Mouse (Mus musculus): Measurements from ENCODE around the gene Stat3.

The Stat3 gene

DNA sequence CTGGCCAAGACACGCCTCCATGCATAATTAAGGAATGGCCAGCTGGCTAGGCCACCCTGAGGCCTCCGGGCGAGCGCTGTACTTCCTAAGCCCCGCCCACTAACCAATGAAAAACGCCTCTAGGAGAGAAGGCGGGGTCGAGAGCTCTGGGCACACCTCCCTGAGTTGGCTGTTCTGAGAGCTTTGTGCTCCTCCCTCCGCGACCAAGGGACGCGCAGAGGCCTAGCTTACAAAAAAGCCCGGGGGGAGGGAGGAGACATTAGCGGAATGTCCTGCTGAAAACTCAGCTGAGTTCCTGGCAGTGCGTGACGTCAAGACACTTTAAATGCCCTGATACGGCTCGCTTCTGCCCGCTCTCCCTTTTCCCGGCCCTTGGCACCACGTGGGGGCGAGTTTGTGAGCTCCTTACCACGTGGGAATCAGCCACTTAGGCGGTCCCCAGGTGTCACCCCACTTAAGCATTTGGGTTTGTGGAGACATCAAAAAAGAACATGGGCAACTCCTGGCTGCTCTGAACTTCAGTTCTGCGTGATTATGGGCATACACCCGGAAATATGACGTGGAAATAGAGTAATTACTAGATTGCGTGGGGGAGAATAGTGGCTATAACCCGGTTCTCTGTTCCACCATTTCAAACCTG, at the start of gene Stat3:
Stat3 (minus strand) TSS at position 29 of the 640 bp plus-strand sequence.
- H3K27me3 ChIP-seq (ENCODE audit: control insufficient read depth, insufficient read depth, low read length, poor library complexity, severe bottlenecking) = no peaks in the 10 kb centered on the region
- DNase-seq (ENCODE audit: low read depth, low spot score) = peak; percentile 100
- no peaks in the 10 kb centered on the region for H3K36me3 ChIP-seq (ENCODE audit: control insufficient read depth, insufficient read depth, low read length, poor library complexity, severe bottlenecking)

- Histone ChIP-seq H3K27me3 (ENCODE audit: control insufficient read depth, insufficient read depth, low read length, poor library complexity, severe bottlenecking) (no peaks in the 10 kb centered on the region), H3K36me3 (ENCODE audit: control insufficient read depth, insufficient read depth, low read length, poor library complexity, severe bottlenecking) (no peaks in the 10 kb centered on the region)
- DNase-seq (ENCODE audit: low read depth, low spot score) = no peak
Measured at GRCm38 (mm10) chr11:100988674-100989073, 49.3 kb upstream of the Stat3 start.

- peak; percentile 62 for DNase-seq (ENCODE audit: low read depth, low spot score)
- Histone ChIP-seq H3K27me3 (ENCODE audit: control insufficient read depth, insufficient read depth, low read length, poor library complexity, severe bottlenecking) (no peaks in the 10 kb centered on the region), H3K36me3 (ENCODE audit: control insufficient read depth, insufficient read depth, low read length, poor library complexity, severe bottlenecking) (no peaks in the 10 kb centered on the region)
Measured at GRCm38 (mm10) chr11:100985607-100986006, 46.3 kb upstream of the Stat3 start.

DNA sequence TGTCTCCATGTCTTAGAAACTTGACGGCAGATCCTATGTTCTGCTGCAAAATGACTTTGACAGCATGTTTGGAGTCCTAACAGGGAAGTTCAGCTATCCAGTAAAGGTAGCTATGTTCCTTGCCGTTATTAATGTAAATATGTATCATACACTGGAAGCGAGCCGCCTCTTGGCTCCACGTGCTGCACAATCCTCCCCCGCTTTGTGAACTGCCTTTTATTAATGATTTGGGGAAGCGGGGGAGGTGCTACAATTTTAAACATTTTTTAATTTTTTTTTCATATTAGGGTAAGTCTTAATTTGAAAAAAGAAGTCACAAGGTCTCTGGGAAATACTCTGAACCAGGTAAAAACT, 44.4 kb upstream of the Stat3 start:
- Histone ChIP-seq H3K36me3 (ENCODE audit: control insufficient read depth, insufficient read depth, low read length, poor library complexity, severe bottlenecking) (no peaks in the 10 kb centered on the region), H3K27me3 (ENCODE audit: control insufficient read depth, insufficient read depth, low read length, poor library complexity, severe bottlenecking) (no peaks in the 10 kb centered on the region)
- DNase-seq (ENCODE audit: low read depth, low spot score) = no peak

DNA sequence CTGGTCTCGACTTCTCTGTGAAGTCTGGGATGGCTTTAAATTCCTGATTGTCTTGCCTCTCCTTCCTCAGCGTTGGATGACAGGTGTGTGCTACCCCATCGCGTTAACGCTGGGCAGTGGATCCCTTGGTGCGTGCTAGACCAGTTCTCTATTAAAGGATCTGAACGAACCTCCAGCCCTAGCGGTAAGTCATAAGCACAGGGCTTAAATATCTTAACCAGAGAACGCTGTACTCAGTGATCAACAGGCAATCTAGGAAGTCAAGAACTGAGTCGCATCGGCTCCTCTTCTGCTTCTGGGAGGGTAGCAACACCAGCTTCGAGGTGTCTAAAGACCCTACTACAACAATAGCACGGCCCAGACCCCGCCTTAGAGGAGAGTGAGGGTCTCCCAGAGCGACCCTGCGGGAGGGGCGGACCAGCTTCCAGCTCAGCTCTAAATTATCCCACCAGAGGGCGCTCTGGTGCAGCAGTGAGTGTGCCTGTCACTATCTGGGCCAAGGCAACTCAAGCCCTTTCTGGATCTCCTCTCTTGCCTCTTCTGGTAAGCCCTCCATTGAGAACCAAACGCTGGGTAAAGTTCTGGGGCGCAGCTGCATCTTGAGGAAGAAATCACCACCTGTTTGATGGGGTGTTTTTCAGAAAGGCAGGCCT, 43.9 kb upstream of the Stat3 start:
- Histone ChIP-seq H3K36me3 (ENCODE audit: control insufficient read depth, insufficient read depth, low read length, poor library complexity, severe bottlenecking) (no peaks in the 10 kb centered on the region), H3K27me3 (ENCODE audit: control insufficient read depth, insufficient read depth, low read length, poor library complexity, severe bottlenecking) (no peaks in the 10 kb centered on the region)
- DNase-seq (ENCODE audit: low read depth, low spot score) = peak; percentile 88

GRCm38 (mm10) chr11:100982087-100982486, 42.7 kb upstream of the Stat3 start:
- Histone ChIP-seq H3K36me3 (ENCODE audit: control insufficient read depth, insufficient read depth, low read length, poor library complexity, severe bottlenecking) (no peaks in the 10 kb centered on the region), H3K27me3 (ENCODE audit: control insufficient read depth, insufficient read depth, low read length, poor library complexity, severe bottlenecking) (no peaks in the 10 kb centered on the region)
- DNase-seq (ENCODE audit: low read depth, low spot score) = no peak

DNA sequence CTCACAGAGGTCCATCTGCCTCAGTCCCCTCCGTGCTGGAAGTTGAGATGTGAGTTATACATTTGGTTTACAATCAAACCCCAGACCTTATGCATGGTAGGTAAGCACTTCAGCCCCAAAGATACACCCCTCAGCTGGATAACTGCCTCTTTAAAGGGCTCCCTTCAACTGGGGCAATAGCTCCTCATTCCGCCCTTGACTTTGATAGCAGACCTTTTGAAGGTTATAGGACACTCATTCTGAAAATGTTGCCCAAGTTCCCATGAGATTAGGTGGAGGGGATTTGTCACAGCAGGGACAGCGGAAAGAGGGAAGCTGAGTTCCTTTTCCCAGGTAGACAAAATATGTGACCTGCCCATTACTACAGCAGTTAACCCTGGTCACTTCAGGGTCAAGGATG, 41.9 kb upstream of the Stat3 start:
- no peaks in the 10 kb centered on the region for H3K36me3 ChIP-seq (ENCODE audit: control insufficient read depth, insufficient read depth, low read length, poor library complexity, severe bottlenecking)
- DNase-seq (ENCODE audit: low read depth, low spot score) = no peak
- no peaks in the 10 kb centered on the region for H3K27me3 ChIP-seq (ENCODE audit: control insufficient read depth, insufficient read depth, low read length, poor library complexity, severe bottlenecking)

DNA sequence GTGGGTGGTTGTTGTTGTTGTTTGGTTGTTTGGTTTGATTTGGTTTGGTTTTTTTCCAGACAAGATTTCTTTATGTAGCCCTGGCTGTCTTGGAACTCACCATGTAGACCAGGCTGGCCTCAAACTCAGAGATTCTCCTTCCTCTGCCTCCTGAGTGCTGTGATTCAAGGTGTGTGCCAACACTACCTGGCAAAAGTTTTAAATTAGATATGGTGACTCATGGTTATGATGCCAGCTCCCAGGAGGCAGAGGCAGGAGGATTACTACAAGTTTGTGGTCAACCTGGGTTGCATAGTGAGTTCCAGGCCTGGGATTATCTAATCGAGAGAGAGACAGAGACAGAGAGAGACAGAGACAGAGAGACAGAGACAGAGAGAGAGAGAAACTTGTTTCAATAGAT, 41.1 kb upstream of the Stat3 start:
- H3K27me3 ChIP-seq (ENCODE audit: control insufficient read depth, insufficient read depth, low read length, poor library complexity, severe bottlenecking) = no peaks in the 10 kb centered on the region
- no peaks in the 10 kb centered on the region for H3K36me3 ChIP-seq (ENCODE audit: control insufficient read depth, insufficient read depth, low read length, poor library complexity, severe bottlenecking)
- DNase-seq (ENCODE audit: low read depth, low spot score) = no peak

- no peaks in the 10 kb centered on the region for H3K27me3 ChIP-seq (ENCODE audit: control insufficient read depth, insufficient read depth, low read length, poor library complexity, severe bottlenecking)
- DNase-seq (ENCODE audit: low read depth, low spot score) = no peak
Measured at GRCm38 (mm10) chr11:100979887-100980286, 40.5 kb upstream of the Stat3 start.

GRCm38 (mm10) chr11:100975241-100975640, 35.9 kb upstream of the Stat3 start:
- H3K36me3 ChIP-seq (ENCODE audit: control insufficient read depth, insufficient read depth, low read length, poor library complexity, severe bottlenecking) = no peaks in the 10 kb centered on the region
- H3K27me3 ChIP-seq (ENCODE audit: control insufficient read depth, insufficient read depth, low read length, poor library complexity, severe bottlenecking) = peaks cover 2% of the 10 kb centered on the region; the same call in 1 of the 2 replicates
- DNase-seq (ENCODE audit: low read depth, low spot score) = no peak

More at GRCm38 (mm10) chr11:100979887-100980286, 40.5 kb upstream of the Stat3 start:
- no peaks in the 10 kb centered on the region for H3K36me3 ChIP-seq (ENCODE audit: control insufficient read depth, insufficient read depth, low read length, poor library complexity, severe bottlenecking)

GRCm38 (mm10) chr11:100974381-100974970, 35.1 kb upstream of the Stat3 start:
- Histone ChIP-seq H3K36me3 (ENCODE audit: control insufficient read depth, insufficient read depth, low read length, poor library complexity, severe bottlenecking) (no peaks in the 10 kb centered on the region), H3K27me3 (ENCODE audit: control insufficient read depth, insufficient read depth, low read length, poor library complexity, severe bottlenecking) (peaks cover 3% of the 10 kb centered on the region; the same call in 1 of the 2 replicates)
- DNase-seq (ENCODE audit: low read depth, low spot score) = no peak

DNA sequence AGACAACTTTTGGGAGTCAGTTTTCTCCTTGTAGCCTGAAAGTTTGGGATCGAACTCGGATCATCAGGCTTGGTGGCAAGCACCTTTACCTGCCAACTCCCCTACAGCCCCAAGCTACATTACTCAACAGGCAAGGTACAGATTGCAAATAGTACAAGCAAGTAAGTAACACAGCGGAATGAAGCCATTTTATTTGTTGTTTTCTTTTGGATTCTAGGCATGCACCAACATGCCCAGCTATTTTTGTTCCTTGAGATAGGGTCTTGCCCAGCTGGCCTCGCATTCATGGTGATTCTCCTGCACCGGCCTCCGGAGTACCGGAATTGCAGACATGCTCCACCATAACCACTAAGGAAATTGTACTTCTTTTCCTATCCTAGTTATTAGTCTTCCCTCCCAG, 33.9 kb upstream of the Stat3 start:
- peaks cover 3% of the 10 kb centered on the region; the same call in 1 of the 2 replicates for H3K27me3 ChIP-seq (ENCODE audit: control insufficient read depth, insufficient read depth, low read length, poor library complexity, severe bottlenecking)
- no peaks in the 10 kb centered on the region for H3K36me3 ChIP-seq (ENCODE audit: control insufficient read depth, insufficient read depth, low read length, poor library complexity, severe bottlenecking)
- no peak for DNase-seq (ENCODE audit: low read depth, low spot score)

DNA sequence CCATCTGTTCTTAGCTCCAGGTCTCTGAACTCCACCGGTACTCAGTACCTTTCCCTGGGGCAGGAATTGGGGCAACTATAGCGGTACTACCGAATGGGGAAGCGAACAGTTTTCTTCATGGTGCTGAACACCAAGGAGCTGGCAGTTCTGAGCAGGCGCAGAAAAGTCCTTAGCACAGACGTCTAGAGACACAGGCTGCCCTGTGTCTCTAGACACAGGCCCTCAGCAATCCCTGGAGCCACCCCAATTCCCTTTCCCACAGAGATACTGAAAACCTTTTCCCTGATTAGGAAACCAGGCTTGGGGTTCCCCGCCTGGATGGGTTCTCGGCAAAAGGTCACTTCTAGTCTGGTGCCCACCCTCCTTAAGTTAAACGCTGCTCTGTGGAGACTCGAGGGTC, 32.1 kb upstream of the Stat3 start:
- H3K36me3 ChIP-seq (ENCODE audit: control insufficient read depth, insufficient read depth, low read length, poor library complexity, severe bottlenecking) = no peaks in the 10 kb centered on the region
- DNase-seq (ENCODE audit: low read depth, low spot score) = no peak

GRCm38 (mm10) chr11:100970557-100970937, 31.2 kb upstream of the Stat3 start, which contains the start of gene Cavin1:
Gene Cavin1, minus strand, starts transcription at chr11:100970887.
- DNase-seq (ENCODE audit: low read depth, low spot score) = no peak
- H3K36me3 ChIP-seq (ENCODE audit: control insufficient read depth, insufficient read depth, low read length, poor library complexity, severe bottlenecking) = no peaks in the 10 kb centered on the region

More for the DNA sequence above, 32.1 kb upstream of the Stat3 start:
- peaks cover 3% of the 10 kb centered on the region; the same call in 1 of the 2 replicates for H3K27me3 ChIP-seq (ENCODE audit: control insufficient read depth, insufficient read depth, low read length, poor library complexity, severe bottlenecking)

More at GRCm38 (mm10) chr11:100970557-100970937, 31.2 kb upstream of the Stat3 start, which contains the start of gene Cavin1:
- H3K27me3 ChIP-seq (ENCODE audit: control insufficient read depth, insufficient read depth, low read length, poor library complexity, severe bottlenecking) = peaks cover 3% of the 10 kb centered on the region; the same call in 1 of the 2 replicates

All from splenic B cell, adult 2 months (primary cell).